Mouse (Mus musculus): ENCODE measurements around the gene Sbno2. TPM values are rescaled to one million over a fixed set of nuclear protein-coding genes. Genes with fewer than 3 reads are reported as not detected.

The Sbno2 gene
- polyA plus RNA-seq, 1 experiment: 29.4 TPM

DNA sequence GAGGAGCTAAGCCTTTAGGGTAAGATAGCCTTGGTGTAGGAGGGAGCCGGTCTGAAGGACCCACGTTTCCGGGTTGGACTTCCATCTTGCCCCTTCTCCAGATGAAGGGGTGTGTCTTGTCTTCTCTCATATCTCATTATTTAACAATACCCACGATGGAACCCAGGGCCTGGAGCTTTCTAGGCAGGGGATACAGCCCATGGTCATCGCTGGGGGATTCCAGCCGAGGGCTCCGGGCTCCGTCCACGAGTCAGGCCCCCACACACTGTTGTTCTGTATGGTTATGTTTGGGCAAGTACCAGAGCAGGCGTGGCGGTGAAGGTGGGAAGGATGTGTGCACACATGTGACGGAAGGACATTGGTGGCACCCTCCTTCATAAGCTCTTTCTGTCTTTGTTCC lies 38.8 kb upstream of the Sbno2 start:
- TF ChIP-seq CTCF (IDR thresholded peaks at IDR 0.05; ENCODE audit: control insufficient read depth, insufficient read depth, insufficient read length) (no peak), MYOG (IDR thresholded peaks at IDR 0.05; ENCODE audit: control insufficient read depth, extremely low read depth, insufficient read length) (no peak), USF1 (IDR thresholded peaks at IDR 0.05; ENCODE audit: low read depth) (no peak), MAX (IDR thresholded peaks at IDR 0.05) (no peak), FOSL1 (IDR thresholded peaks at IDR 0.05; ENCODE audit: insufficient read depth, low read length, poor library complexity, severe bottlenecking) (no peak), MYOD1 (IDR thresholded peaks at IDR 0.05; ENCODE audit: control insufficient read depth, insufficient read length, low read depth) (no peak), CEBPB (IDR thresholded peaks at IDR 0.05; ENCODE audit: low read depth) (no peak)
- Histone ChIP-seq H3K27me3 (ENCODE audit: control insufficient read depth, insufficient read depth, insufficient read length) (no peaks in the 10 kb centered on the region), H3K36me3 (ENCODE audit: control insufficient read depth, insufficient read depth) (peaks cover 34% of the 10 kb centered on the region), H3K79me2 (ENCODE audit: control insufficient read depth, insufficient read depth) (peaks cover 56% of the 10 kb centered on the region), H3K4me3 (ENCODE audit: insufficient read depth, poor library complexity, severe bottlenecking) (no peak overlapping the region), H3ac (ENCODE audit: control insufficient read depth, insufficient read length, low read depth) (no peak overlapping the region), H3K79me3 (ENCODE audit: low read depth) (peaks cover 33% of the 10 kb centered on the region)

- H3K36me3 ChIP-seq (ENCODE audit: control insufficient read depth, insufficient read depth): peaks cover 34% of the 10 kb centered on the region
- H3K27me3 ChIP-seq (ENCODE audit: control insufficient read depth, insufficient read depth, insufficient read length): no peaks in the 10 kb centered on the region
- no peak overlapping the region for H3K4me3 ChIP-seq (ENCODE audit: insufficient read depth, poor library complexity, severe bottlenecking)
- TF ChIP-seq FOSL1 (IDR thresholded peaks at IDR 0.05; ENCODE audit: insufficient read depth, low read length, poor library complexity, severe bottlenecking) (no peak), MAX (IDR thresholded peaks at IDR 0.05) (no peak), MYOG (IDR thresholded peaks at IDR 0.05; ENCODE audit: control insufficient read depth, extremely low read depth, insufficient read length) (no peak), USF1 (IDR thresholded peaks at IDR 0.05; ENCODE audit: low read depth) (no peak), MYOD1 (IDR thresholded peaks at IDR 0.05; ENCODE audit: control insufficient read depth, insufficient read length, low read depth) (no peak), CEBPB (IDR thresholded peaks at IDR 0.05; ENCODE audit: low read depth) (no peak), CTCF (IDR thresholded peaks at IDR 0.05; ENCODE audit: control insufficient read depth, insufficient read depth, insufficient read length) (no peak)
- H3K79me2 ChIP-seq (ENCODE audit: control insufficient read depth, insufficient read depth): peaks cover 51% of the 10 kb centered on the region
- H3ac ChIP-seq (ENCODE audit: control insufficient read depth, insufficient read length, low read depth): peak overlapping the region; percentile 26
- peaks cover 33% of the 10 kb centered on the region for H3K79me3 ChIP-seq (ENCODE audit: low read depth)
These were observed 38.3 kb upstream of the Sbno2 start for GRCm38 (mm10) chr10:80143664-80144063.

DNA sequence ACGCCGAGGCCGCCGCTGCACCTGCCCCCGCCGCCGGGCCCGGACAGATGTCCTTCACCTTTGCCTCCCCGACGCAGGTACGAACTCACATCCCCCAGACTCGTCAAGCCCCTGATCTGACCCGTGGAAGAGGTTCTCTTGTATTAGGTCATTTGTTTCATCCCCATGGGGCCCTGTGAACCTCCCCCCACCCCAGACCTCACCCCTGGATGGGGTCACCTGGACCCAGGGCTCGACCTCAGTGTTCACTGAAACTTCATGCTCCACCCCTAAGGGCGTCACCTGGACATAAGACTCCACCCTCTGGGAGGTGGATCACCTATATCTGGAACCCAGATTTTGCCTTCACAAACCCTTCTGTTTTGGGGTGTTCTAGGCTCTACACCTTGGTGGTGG lies 37.2 kb upstream of the Sbno2 start:
- Histone ChIP-seq H3K79me3 (ENCODE audit: low read depth) (peaks cover 33% of the 10 kb centered on the region), H3K4me3 (ENCODE audit: insufficient read depth, poor library complexity, severe bottlenecking) (peak overlapping the region; percentile 79), H3ac (ENCODE audit: control insufficient read depth, insufficient read length, low read depth) (peak overlapping the region; percentile 99), H3K27me3 (ENCODE audit: control insufficient read depth, insufficient read depth, insufficient read length) (no peaks in the 10 kb centered on the region), H3K79me2 (ENCODE audit: control insufficient read depth, insufficient read depth) (peaks cover 49% of the 10 kb centered on the region), H3K36me3 (ENCODE audit: control insufficient read depth, insufficient read depth) (peaks cover 34% of the 10 kb centered on the region)
- TF ChIP-seq CTCF (IDR thresholded peaks at IDR 0.05; ENCODE audit: control insufficient read depth, insufficient read depth, insufficient read length) (no peak), MYOD1 (IDR thresholded peaks at IDR 0.05; ENCODE audit: control insufficient read depth, insufficient read length, low read depth) (no peak), USF1 (IDR thresholded peaks at IDR 0.05; ENCODE audit: low read depth) (no peak), MYOG (IDR thresholded peaks at IDR 0.05; ENCODE audit: control insufficient read depth, extremely low read depth, insufficient read length) (no peak), MAX (IDR thresholded peaks at IDR 0.05) (no peak), CEBPB (IDR thresholded peaks at IDR 0.05; ENCODE audit: low read depth) (no peak), FOSL1 (IDR thresholded peaks at IDR 0.05; ENCODE audit: insufficient read depth, low read length, poor library complexity, severe bottlenecking) (no peak)

DNA sequence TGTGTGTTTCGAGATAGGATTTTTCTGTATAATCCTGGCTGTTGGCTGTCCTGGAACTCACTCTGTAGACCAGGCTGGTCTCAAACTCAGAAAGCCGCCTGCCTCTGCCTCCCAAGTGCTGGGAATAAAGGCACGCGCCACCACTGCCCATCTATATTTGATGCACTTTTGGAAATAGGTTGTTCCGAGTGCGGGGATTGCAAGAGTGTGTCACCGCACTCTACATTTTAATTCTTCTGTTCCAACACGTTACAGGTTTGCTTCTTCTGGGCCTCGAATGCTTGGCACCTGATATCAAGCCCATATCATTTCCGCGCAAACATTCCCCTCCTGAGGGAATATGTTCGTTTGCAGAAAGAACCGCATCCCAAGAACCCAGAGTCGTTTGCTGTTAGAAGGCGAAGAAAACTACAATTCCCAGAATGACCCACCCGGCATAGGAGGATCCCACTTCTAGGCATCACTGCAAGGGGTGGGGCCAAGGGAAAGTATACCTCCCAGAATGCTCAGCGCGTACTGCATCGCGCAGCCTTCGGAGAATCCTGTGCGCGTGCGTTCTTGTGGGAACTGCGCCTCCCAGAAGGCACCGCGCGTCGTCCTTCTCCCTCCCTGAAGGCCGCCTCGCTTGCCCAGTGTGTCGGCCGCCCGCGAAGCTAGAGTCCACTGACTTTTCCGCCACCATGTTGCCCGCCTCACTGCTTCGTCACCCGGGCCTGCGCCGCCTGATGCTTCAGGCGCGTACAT lies 36.6 kb upstream of the Sbno2 start:
- TF ChIP-seq MAX (IDR thresholded peaks at IDR 0.05) (peak; percentile 94), MYOG (IDR thresholded peaks at IDR 0.05; ENCODE audit: control insufficient read depth, extremely low read depth, insufficient read length) (no peak)
- Histone ChIP-seq H3K4me3 (ENCODE audit: insufficient read depth, poor library complexity, severe bottlenecking) (peak overlapping the region; percentile 79), H3K79me3 (ENCODE audit: low read depth) (peaks cover 33% of the 10 kb centered on the region), H3K27me3 (ENCODE audit: control insufficient read depth, insufficient read depth, insufficient read length) (no peaks in the 10 kb centered on the region), H3K36me3 (ENCODE audit: control insufficient read depth, insufficient read depth) (peaks cover 34% of the 10 kb centered on the region), H3ac (ENCODE audit: control insufficient read depth, insufficient read length, low read depth) (peak overlapping the region; percentile 99), H3K79me2 (ENCODE audit: control insufficient read depth, insufficient read depth) (peaks cover 49% of the 10 kb centered on the region)

- TF ChIP-seq USF1 (IDR thresholded peaks at IDR 0.05; ENCODE audit: low read depth) (no peak), MAX (IDR thresholded peaks at IDR 0.05) (peak; percentile 66), CTCF (IDR thresholded peaks at IDR 0.05; ENCODE audit: control insufficient read depth, insufficient read depth, insufficient read length) (peak; percentile 87)
- Histone ChIP-seq H3K4me3 (ENCODE audit: insufficient read depth, poor library complexity, severe bottlenecking) (no peak overlapping the region), H3K79me2 (ENCODE audit: control insufficient read depth, insufficient read depth) (peaks cover 42% of the 10 kb centered on the region), H3K79me3 (ENCODE audit: low read depth) (peaks cover 29% of the 10 kb centered on the region), H3K27me3 (ENCODE audit: control insufficient read depth, insufficient read depth, insufficient read length) (no peaks in the 10 kb centered on the region), H3K36me3 (ENCODE audit: control insufficient read depth, insufficient read depth) (peaks cover 28% of the 10 kb centered on the region), H3ac (ENCODE audit: control insufficient read depth, insufficient read length, low read depth) (peak overlapping the region; percentile 39)
These were observed 35.9 kb upstream of the Sbno2 start for GRCm38 (mm10) chr10:80141243-80141642.

GRCm38 (mm10) chr10:80140666-80141035 lies 35.3 kb upstream of the Sbno2 start, which contains the start of gene Cbarp:
Cbarp (minus strand) TSS chr10:80140835.
- peaks cover 36% of the 10 kb centered on the region for H3K79me2 ChIP-seq (ENCODE audit: control insufficient read depth, insufficient read depth)
- no peaks in the 10 kb centered on the region for H3K27me3 ChIP-seq (ENCODE audit: control insufficient read depth, insufficient read depth, insufficient read length)
- peaks cover 26% of the 10 kb centered on the region for H3K79me3 ChIP-seq (ENCODE audit: low read depth)
- H3ac ChIP-seq (ENCODE audit: control insufficient read depth, insufficient read length, low read depth): peak within 1 kb of the TSS; percentile 39
- peak within 1 kb of the TSS; percentile 79 for H3K4me3 ChIP-seq (ENCODE audit: insufficient read depth, poor library complexity, severe bottlenecking)
- peaks cover 24% of the 10 kb centered on the region for H3K36me3 ChIP-seq (ENCODE audit: control insufficient read depth, insufficient read depth)
- TF ChIP-seq USF1 (IDR thresholded peaks at IDR 0.05; ENCODE audit: low read depth) (no peak), MYOG (IDR thresholded peaks at IDR 0.05; ENCODE audit: control insufficient read depth, extremely low read depth, insufficient read length) (no peak), MAX (IDR thresholded peaks at IDR 0.05) (no peak), MYOD1 (IDR thresholded peaks at IDR 0.05; ENCODE audit: control insufficient read depth, insufficient read length, low read depth) (no peak), FOSL1 (IDR thresholded peaks at IDR 0.05; ENCODE audit: insufficient read depth, low read length, poor library complexity, severe bottlenecking) (no peak), CEBPB (IDR thresholded peaks at IDR 0.05; ENCODE audit: low read depth) (no peak), CTCF (IDR thresholded peaks at IDR 0.05; ENCODE audit: control insufficient read depth, insufficient read depth, insufficient read length) (no peak)
